Mouse (Mus musculus): Measurements from ENCODE around the gene Zdhhc19. TPM values are rescaled to one million over a fixed set of nuclear protein-coding genes. Genes with fewer than 3 reads are reported as not detected.

Zdhhc19 gene
- total and polyA plus RNA-seq, 3 experiments: not detected

GRCm38 (mm10) chr16:32567282-32567681, 71.2 kb downstream of the Zdhhc19 start:
- ATAC-seq (ENCODE audit: extremely low read depth, insufficient number of reproducible peaks, low FRiP score, poor library complexity, severe bottlenecking) (no peak), DNase-seq (ENCODE audit: low spot score) (no peak)
- peaks cover 5% of the 10 kb centered on the region; the same call in 1 of the 2 replicates for H3K4me1 ChIP-seq (ENCODE audit: insufficient read depth, low read depth, low read length)
- TF ChIP-seq TAL1 (conservative IDR thresholded peaks at IDR 0.05; ENCODE audit: low read depth, low read length) (no peak), POLR2AphosphoS5 (IDR thresholded peaks at IDR 0.05; ENCODE audit: insufficient replicate concordance, low read depth, low read length) (no peak), CTCF (IDR thresholded peaks at IDR 0.05; ENCODE audit: low read depth, low read length) (no peak), GATA1 (IDR thresholded peaks at IDR 0.05; ENCODE audit: borderline replicate concordance, low read length) (no peak), GATA2 (IDR thresholded peaks at IDR 0.05; ENCODE audit: borderline replicate concordance, low read depth, low read length) (no peak)
- no peak overlapping the region for H3K4me3 ChIP-seq (ENCODE audit: low read depth, low read length)
- H3K27me3 ChIP-seq (ENCODE audit: insufficient read depth, low read length): peaks cover 2% of the 10 kb centered on the region; the same call in 1 of the 2 replicates
- no peaks in the 10 kb centered on the region for H3K36me3 ChIP-seq (replicated peaks)
- no peaks in the 10 kb centered on the region for H3K9me3 ChIP-seq (replicated peaks)

- DNase-seq (ENCODE audit: low spot score): no peak
- peaks cover 2% of the 10 kb centered on the region; the same call in 1 of the 2 replicates for H3K27me3 ChIP-seq (ENCODE audit: insufficient read depth, low read length)
- H3K9me3 ChIP-seq (replicated peaks): no peaks in the 10 kb centered on the region
- no peak for ATAC-seq (ENCODE audit: extremely low read depth, insufficient number of reproducible peaks, low FRiP score, poor library complexity, severe bottlenecking)
- TF ChIP-seq POLR2AphosphoS5 (IDR thresholded peaks at IDR 0.05; ENCODE audit: insufficient replicate concordance, low read depth, low read length) (no peak), GATA2 (IDR thresholded peaks at IDR 0.05; ENCODE audit: borderline replicate concordance, low read depth, low read length) (no peak), CTCF (IDR thresholded peaks at IDR 0.05; ENCODE audit: low read depth, low read length) (no peak), TAL1 (conservative IDR thresholded peaks at IDR 0.05; ENCODE audit: low read depth, low read length) (no peak), GATA1 (IDR thresholded peaks at IDR 0.05; ENCODE audit: borderline replicate concordance, low read length) (no peak)
- no peak overlapping the region for H3K4me3 ChIP-seq (ENCODE audit: low read depth, low read length)
- no peaks in the 10 kb centered on the region for H3K36me3 ChIP-seq (replicated peaks)
- peaks cover 3% of the 10 kb centered on the region; the same call in 1 of the 2 replicates for H3K4me1 ChIP-seq (ENCODE audit: insufficient read depth, low read depth, low read length)
Measured at GRCm38 (mm10) chr16:32568401-32568800, 72.3 kb downstream of the Zdhhc19 start.

- Histone ChIP-seq H3K27me3 (ENCODE audit: insufficient read depth, low read length) (peaks cover 2% of the 10 kb centered on the region; the same call in 1 of the 2 replicates), H3K4me1 (ENCODE audit: insufficient read depth, low read depth, low read length) (no peaks in the 10 kb centered on the region), H3K36me3 (replicated peaks) (no peaks in the 10 kb centered on the region), H3K9me3 (replicated peaks) (no peaks in the 10 kb centered on the region), H3K4me3 (ENCODE audit: low read depth, low read length) (no peak overlapping the region)
- no peak for DNase-seq (ENCODE audit: low spot score)
- no peak for ATAC-seq (ENCODE audit: extremely low read depth, insufficient number of reproducible peaks, low FRiP score, poor library complexity, severe bottlenecking)
- TF ChIP-seq POLR2AphosphoS5 (IDR thresholded peaks at IDR 0.05; ENCODE audit: insufficient replicate concordance, low read depth, low read length): no peak
- TF ChIP-seq GATA1 (IDR thresholded peaks at IDR 0.05; ENCODE audit: borderline replicate concordance, low read length): no peak
Measured at GRCm38 (mm10) chr16:32570042-32570441, 74.0 kb downstream of the Zdhhc19 start.

GRCm38 (mm10) chr16:32572528-32572927, 76.5 kb downstream of the Zdhhc19 start:
- no peak for ATAC-seq (ENCODE audit: extremely low read depth, insufficient number of reproducible peaks, low FRiP score, poor library complexity, severe bottlenecking)
- TF ChIP-seq POLR2AphosphoS5 (IDR thresholded peaks at IDR 0.05; ENCODE audit: insufficient replicate concordance, low read depth, low read length) (no peak), GATA1 (IDR thresholded peaks at IDR 0.05; ENCODE audit: borderline replicate concordance, low read length) (no peak)

GRCm38 (mm10) chr16:32586482-32586881, 90.4 kb downstream of the Zdhhc19 start:
- no peak for TF ChIP-seq POLR2AphosphoS5 (IDR thresholded peaks at IDR 0.05; ENCODE audit: insufficient replicate concordance, low read depth, low read length)
- TF ChIP-seq CTCF (IDR thresholded peaks at IDR 0.05; ENCODE audit: low read depth, low read length): no peak
- TF ChIP-seq TAL1 (conservative IDR thresholded peaks at IDR 0.05; ENCODE audit: low read depth, low read length): no peak
- TF ChIP-seq GATA1 (IDR thresholded peaks at IDR 0.05; ENCODE audit: borderline replicate concordance, low read length): no peak
- no peak for TF ChIP-seq GATA2 (IDR thresholded peaks at IDR 0.05; ENCODE audit: borderline replicate concordance, low read depth, low read length)
- Histone ChIP-seq H3K27me3 (ENCODE audit: insufficient read depth, low read length) (peaks cover 3% of the 10 kb centered on the region; the same call in 1 of the 2 replicates), H3K9me3 (replicated peaks) (no peaks in the 10 kb centered on the region), H3K36me3 (replicated peaks) (no peaks in the 10 kb centered on the region), H3K4me3 (ENCODE audit: low read depth, low read length) (no peak overlapping the region), H3K4me1 (ENCODE audit: insufficient read depth, low read depth, low read length) (0 out of 2 replicates have a peak, but pooled peaks cover 2% of the 10 kb centered on the region)
- DNase-seq (ENCODE audit: low spot score): no peak
- no peak for ATAC-seq (ENCODE audit: extremely low read depth, insufficient number of reproducible peaks, low FRiP score, poor library complexity, severe bottlenecking)

More at GRCm38 (mm10) chr16:32572528-32572927, 76.5 kb downstream of the Zdhhc19 start:
- no peak for DNase-seq (ENCODE audit: low spot score)
- Histone ChIP-seq H3K27me3 (ENCODE audit: insufficient read depth, low read length) (peaks cover 2% of the 10 kb centered on the region; the same call in 1 of the 2 replicates), H3K4me1 (ENCODE audit: insufficient read depth, low read depth, low read length) (no peaks in the 10 kb centered on the region), H3K36me3 (replicated peaks) (no peaks in the 10 kb centered on the region), H3K9me3 (replicated peaks) (no peaks in the 10 kb centered on the region), H3K4me3 (ENCODE audit: low read depth, low read length) (no peak overlapping the region)

GRCm38 (mm10) chr16:32588568-32588967, 92.5 kb downstream of the Zdhhc19 start:
- TF ChIP-seq POLR2AphosphoS5 (IDR thresholded peaks at IDR 0.05; ENCODE audit: insufficient replicate concordance, low read depth, low read length) (no peak), TAL1 (conservative IDR thresholded peaks at IDR 0.05; ENCODE audit: low read depth, low read length) (no peak), GATA2 (IDR thresholded peaks at IDR 0.05; ENCODE audit: borderline replicate concordance, low read depth, low read length) (no peak), GATA1 (IDR thresholded peaks at IDR 0.05; ENCODE audit: borderline replicate concordance, low read length) (no peak)
- H3K4me1 ChIP-seq (ENCODE audit: insufficient read depth, low read depth, low read length): 0 out of 2 replicates have a peak, but pooled peaks cover 2% of the 10 kb centered on the region
- no peak for ATAC-seq (ENCODE audit: extremely low read depth, insufficient number of reproducible peaks, low FRiP score, poor library complexity, severe bottlenecking)

GRCm38 (mm10) chr16:32591521-32591920, 95.5 kb downstream of the Zdhhc19 start:
- Histone ChIP-seq H3K4me3 (ENCODE audit: low read depth, low read length) (no peak overlapping the region), H3K27me3 (ENCODE audit: insufficient read depth, low read length) (peaks cover 25% of the 10 kb centered on the region), H3K36me3 (replicated peaks) (no peaks in the 10 kb centered on the region), H3K4me1 (ENCODE audit: insufficient read depth, low read depth, low read length) (peaks cover 12% of the 10 kb centered on the region), H3K9me3 (replicated peaks) (no peaks in the 10 kb centered on the region)
- DNase-seq (ENCODE audit: low spot score) (no peak), ATAC-seq (ENCODE audit: extremely low read depth, insufficient number of reproducible peaks, low FRiP score, poor library complexity, severe bottlenecking) (no peak)
- TF ChIP-seq GATA2 (IDR thresholded peaks at IDR 0.05; ENCODE audit: borderline replicate concordance, low read depth, low read length): no peak

More at GRCm38 (mm10) chr16:32588568-32588967, 92.5 kb downstream of the Zdhhc19 start:
- H3K36me3 ChIP-seq (replicated peaks): no peaks in the 10 kb centered on the region
- DNase-seq (ENCODE audit: low spot score): no peak
- H3K4me3 ChIP-seq (ENCODE audit: low read depth, low read length): no peak overlapping the region
- H3K27me3 ChIP-seq (ENCODE audit: insufficient read depth, low read length): peaks cover 14% of the 10 kb centered on the region
- H3K9me3 ChIP-seq (replicated peaks): no peaks in the 10 kb centered on the region

Data from G1E (cell line).